Mouse (Mus musculus): ENCODE measurements around the gene Mctp1.
A peak's percentile ranks its signal among the peaks of the same experiment; 100 is the strongest.
"Not testable (repeated sequence)": the region's sequence is repeated elsewhere in the genome, so short reads cannot be mapped to it uniquely, and the experiment has no call there.

The Mctp1 gene

DNA sequence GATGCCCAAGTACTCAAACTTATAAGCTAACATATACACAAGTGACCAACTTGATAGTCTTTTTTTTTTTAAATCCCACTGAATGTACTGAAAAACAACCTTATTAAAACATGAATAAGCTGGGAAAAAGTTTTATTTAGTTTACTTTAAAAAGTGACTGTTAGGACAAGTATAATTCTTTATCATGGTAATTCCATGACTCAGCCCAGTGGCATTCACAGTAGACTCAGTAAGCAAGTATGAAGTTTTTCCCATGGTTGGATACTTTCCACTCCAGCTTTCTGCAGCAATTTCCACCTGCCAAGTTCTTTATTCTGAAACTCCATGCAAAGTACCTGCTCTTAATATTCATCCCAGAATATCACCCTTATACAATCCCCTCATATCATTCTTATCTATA is 97.3 kb downstream of the Mctp1 start:
- DNase-seq (ENCODE audit: low read depth, low spot score), result no peak

DNA sequence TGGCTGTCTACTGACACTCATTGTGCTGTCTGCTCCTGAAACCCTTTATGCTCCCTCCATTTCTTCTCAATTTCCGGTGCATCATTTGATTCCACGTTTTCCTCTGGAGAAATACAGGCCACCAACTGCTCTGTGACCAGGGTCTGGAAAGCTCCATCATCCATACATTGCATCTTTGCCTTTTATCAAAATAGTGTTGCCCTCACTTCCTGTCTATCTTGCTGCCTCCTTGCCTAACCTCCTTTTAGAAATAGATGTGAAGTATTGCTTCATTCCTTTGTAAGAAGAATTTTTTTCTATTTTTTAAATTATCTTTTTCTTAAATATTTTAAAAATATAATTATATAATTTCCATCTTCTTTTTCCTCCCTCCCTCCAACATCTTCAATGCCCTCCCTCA is 98.7 kb downstream of the Mctp1 start:
- DNase-seq (ENCODE audit: low read depth, low spot score), result no peak

DNA sequence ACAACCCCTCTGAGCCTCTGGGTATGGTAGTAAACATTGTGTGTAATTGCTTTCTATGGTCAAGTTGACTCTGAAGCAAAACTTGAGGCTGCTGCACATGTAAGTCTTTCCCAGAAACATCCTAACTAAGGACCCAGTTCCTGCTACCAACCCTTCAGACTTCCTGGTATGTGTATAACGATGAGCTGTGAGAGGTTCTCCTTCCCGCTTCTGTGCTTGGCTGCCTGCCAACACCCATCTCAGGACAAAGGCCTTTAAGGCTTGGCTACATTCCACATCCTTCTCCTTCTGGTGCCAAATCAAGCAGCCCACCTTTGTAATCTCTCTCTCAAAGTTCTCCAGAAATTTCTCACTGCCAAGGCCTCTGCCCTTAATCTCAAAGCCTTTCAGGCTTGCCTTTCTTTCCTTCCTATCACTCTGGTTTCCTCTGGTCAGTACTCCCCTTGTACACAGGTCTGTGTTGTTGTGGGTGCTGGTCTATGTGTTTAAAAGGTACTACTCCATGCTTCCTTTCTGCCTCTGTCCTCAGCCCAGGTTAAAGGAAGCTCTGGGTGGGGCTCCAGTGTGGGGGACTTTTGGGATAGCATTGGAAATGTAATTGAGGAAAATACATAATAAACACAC is 99.9 kb downstream of the Mctp1 start:
- no peak for DNase-seq (ENCODE audit: low read depth, low spot score)

DNA sequence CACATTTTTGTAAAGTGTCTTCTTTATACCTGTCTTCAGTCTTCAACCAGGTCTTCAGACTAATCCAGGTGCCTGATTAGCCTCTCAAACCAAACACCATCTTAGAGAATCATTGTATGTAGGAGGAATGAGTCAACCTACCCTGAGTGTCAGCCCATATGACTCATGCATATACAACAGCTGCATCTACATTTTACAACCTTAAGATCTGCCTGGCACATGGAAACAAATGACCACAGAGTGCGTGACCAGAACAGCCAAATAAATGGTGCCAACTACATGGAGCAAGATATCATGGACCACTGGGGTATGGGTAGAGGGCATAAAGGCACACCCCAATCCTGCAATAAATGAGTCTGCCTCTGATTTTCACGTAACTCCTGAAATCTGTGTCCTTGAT is 131.6 kb downstream of the Mctp1 start:
- DNase-seq (ENCODE audit: low read depth, low spot score), result no peak

DNA sequence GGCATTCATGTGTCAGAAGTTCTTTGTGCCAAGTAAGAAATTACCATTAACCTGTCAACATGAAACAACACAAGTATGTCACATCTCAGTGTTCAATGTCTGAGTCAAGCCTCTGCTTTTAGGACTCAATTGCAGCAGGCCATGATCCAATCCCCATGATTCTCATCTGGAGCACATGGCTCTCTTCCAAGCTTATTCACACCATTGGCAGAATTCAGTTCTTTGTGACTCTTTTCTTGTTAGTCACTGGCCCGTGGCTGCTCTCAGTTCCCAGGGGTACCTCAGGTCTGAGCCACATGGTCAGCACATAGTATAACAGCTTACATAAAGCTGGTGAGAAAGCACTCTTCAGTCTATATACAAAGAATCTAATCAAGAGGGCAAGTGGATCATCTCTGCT is 138.8 kb downstream of the Mctp1 start:
- DNase-seq (ENCODE audit: low read depth, low spot score), result no peak

DNA sequence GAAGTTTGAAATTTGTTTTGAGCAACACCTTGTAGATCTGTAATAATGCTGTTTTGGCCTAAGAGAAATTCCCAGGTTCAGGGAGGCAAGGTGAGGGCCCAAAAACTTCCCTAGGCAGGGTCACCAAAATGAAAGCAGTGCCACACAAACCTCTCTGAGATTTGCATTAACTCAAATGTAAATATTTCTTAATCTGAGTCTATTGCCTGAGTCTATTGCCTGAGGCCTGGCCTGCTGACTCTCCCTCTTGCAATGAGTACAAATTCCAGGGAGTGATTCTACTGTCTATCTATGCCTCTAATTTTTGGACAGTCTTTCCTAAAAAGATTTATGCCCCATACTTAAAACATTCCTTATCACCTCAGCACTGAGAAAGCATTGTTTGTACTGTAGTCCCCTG is 143.0 kb downstream of the Mctp1 start:
- no peak for DNase-seq (ENCODE audit: low read depth, low spot score)

DNA sequence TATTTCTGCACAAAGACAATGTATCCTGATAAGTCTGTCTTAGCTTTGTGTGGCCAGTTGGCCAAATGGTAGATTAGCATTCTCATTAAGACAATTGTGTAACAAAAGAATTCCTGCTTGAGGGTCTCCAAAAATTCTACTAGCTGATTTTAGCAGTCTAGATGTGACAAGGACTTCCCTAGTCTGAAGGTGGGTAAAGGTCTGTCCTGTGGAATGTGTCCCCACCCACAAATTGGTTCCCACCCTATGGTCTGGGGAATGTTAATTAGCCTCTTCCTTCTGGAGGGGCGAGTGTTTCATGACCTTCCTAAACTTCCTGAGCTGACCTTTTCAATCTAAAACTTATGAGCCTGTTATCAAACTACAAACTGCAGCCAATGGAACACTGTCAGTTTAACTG is 143.4 kb downstream of the Mctp1 start:
- DNase-seq (ENCODE audit: low read depth, low spot score), result no peak

DNA sequence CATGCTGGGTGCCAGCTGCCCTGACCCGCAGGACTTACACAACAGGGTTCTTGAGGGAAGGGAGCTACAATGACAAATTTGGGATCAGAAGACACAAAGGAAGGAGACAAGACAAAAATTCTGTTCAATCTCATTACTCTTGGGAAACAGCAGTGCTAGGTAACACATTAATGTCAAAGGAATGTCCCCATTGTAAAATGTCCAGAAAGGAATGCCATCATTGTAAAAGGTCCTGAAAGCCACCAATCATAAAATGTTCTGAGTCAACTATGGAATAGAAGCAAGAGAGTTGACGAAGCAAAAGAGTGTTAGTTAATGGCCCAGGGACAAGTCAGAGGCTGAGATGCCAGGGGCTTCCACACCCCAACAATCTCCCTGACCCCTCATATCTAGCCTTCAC is 145.6 kb downstream of the Mctp1 start:
- DNase-seq (ENCODE audit: low read depth, low spot score), result no peak

DNA sequence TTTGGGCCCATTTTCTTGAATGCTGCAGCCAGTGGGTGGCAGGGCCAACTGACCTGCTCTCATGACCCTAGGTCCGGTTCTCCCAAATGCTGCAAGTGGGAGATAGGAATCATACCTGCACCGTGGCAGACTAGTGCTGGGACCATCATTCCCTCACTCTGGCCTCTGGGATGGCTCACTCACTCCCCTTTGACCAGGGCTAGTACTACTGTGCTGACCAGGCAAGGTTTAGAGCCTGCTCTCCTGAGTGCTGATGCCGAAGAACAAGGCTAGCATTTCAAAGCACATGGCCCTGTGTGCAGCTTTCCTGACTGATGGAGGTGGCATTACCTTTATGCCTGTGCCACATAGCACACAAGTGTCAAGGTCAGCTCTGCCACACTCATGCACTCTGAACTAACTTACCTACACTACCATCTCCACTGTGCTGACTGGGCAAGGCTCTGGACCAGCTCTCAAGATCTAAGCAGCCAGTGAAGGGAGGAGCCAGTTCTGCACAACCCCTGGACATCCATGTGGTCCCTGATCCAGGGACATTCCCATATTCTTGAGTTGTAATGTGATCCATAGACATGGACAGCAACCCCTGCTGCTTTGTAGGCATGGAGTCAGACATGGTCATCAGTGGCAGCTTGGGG is 146.7 kb downstream of the Mctp1 start:
- no peak for DNase-seq (ENCODE audit: low read depth, low spot score)

DNA sequence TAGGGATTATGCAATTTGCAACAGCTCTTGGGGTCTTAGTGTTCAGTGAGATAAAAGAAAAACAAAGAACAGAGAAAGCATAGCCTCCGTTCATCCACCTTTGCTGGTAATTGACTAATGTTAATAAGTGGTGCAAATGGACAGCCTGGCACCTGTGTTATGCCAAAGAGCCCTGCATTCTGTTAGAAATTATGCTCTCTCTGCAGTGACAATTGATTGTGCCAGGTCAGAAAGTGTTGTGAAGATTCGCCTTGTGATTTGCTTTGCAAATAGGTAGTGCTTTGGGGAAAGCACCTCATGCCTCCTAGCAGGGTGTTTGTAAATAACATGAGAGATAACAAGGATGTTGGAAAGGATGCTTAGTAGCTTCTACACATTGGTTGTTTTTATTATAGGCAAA is 163.5 kb downstream of the Mctp1 start:
- no peak for DNase-seq (ENCODE audit: low read depth, low spot score)

DNA sequence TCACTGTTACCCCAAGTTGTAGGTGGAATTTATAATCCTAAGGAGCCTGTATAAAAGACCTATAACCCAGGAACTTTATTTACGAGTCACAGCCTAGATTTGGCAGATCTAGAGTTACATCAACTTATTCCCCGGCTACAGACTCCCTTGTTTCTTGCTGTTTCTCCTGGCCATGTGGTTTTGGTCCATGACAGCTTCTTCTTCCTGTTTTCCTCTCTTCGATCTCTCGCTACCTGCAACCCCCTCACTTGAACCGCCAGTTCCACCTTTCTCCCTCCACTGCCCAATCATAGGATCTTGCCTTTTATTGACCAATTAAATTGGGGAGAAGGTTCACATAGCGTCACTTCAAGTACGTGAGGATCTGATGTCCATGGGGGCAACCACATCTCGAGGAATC is 176.6 kb downstream of the Mctp1 start:
- DNase-seq (ENCODE audit: low read depth, low spot score), result no peak

DNA sequence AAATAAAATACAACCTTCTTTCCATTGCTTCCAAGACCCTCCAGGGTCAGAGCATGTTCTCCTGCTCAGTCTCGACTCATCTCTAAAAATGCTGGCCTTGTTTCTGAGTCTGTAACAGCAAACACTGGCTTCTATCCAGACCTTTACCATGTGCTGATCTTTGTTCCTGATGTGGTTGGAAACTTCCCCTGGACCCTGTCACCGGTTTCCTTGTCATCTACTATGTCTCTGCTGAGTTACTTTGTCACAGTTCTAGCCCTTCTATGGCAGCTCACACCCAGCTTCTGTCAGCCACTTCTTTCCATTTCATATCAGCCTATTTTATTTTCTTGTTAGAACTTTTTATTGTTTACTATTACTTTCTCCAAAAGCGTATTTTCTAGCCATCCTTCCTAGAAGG is 177.3 kb downstream of the Mctp1 start:
- DNase-seq (ENCODE audit: low read depth, low spot score), result no peak

DNA sequence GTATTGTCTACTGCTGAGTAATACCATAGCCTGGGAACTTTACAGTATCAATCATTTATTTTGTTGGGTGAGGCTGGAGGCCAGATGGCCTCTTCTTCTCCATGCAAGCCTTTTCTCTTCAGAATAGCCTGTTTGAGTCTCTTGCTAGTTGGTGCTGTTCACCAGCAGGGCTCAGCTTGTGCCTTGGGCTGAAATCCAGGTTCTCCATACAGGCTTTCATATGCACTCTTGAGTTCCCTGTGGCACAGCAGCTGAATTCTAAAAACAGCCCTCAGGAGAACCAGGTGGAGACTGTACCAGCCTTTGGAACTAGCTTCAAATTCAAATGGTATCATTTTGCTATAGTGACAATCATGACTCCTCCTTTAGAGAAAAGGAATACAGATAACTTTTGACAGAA is 179.7 kb downstream of the Mctp1 start:
- no peak for DNase-seq (ENCODE audit: low read depth, low spot score)

DNA sequence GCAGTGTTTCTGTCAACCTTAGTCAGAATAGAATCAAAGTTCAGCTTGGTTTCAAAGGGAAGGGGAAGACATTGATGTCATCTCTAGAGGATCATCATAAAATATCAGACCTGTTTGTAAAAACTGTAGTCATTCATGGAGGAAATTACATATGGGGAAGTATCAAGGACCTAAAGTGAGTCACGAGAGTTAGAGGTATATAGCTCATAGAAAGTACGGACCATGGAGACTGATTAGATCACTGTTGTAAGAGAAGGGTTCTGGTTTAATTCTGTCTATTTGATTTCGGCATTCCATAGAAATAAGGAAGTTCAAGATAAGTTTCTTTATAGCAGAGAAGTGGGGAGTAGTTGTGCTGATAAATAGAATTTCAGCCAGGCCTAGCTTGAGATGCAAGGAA is 181.7 kb downstream of the Mctp1 start:
- DNase-seq (ENCODE audit: low read depth, low spot score), result no peak

DNA sequence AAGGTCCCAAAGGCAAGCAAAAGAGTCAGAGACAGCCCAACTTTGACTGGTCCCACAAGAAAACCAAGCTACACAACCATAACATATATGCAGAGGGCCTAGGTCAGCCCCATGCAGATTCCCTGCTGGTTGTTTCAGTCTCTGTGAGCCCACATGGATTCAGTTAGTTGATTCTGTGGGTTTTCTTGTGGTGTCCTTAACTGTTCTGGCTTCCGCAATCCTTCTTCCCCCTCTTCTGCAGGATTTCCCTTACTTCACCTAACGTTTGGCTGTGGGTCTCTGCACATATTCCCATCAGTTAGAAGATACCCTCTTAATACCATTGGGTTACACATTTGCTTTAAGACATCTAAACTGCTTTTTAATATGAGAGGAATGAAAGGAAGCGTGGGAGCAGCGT is 183.1 kb downstream of the Mctp1 start:
- no peak for DNase-seq (ENCODE audit: low read depth, low spot score)

DNA sequence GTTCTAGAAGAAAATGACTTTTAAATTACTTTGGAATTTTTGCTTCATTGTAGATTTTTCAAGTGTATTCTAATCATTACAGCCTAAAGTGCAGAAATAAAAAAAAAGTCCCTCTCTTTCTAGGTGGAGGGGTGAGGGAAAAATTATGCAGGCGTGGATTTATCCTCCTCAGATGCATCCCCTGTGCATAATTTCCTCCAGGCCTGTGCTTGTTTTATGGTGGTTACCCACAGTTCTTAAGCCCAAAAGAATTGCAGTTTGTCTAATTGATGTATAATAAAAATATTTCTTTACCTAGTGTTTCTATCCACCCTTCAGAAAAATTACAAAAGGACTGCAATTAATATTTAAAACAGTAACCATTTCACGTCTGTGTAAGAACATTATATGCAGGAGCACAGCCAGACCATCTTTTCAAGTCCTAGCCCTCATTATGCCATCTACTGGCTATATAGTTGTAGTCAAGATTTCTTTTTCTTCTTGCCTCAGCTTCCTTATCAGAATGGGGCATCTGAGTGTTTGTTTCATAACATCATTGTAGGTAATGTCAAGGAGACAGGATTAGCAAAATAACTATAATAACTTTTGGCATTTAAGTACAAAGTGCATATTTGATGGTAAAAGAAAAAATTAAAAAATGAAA is 184.4 kb downstream of the Mctp1 start:
- no peak for DNase-seq (ENCODE audit: low read depth, low spot score)

DNA sequence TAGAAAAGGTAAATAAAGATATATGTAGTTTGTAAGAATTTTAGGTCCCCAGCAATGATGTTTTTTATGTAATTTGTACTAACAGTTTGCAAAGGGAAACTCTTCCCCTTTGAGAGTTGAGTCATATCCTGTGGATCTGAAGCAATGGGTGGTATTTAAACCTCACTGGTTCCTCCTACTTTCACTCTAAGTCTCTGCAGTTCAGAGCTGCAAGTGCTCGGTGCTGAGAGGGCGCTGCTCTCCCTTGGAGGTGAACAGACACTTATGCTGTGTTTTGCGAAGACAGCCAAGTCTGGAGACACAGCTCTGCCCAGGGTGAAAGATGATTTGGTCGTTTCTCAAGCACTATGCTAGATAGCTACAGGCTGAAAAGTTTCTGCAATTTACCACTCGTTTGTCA is 195.1 kb downstream of the Mctp1 start:
- DNase-seq (ENCODE audit: low read depth, low spot score), result peak; percentile 76

DNA sequence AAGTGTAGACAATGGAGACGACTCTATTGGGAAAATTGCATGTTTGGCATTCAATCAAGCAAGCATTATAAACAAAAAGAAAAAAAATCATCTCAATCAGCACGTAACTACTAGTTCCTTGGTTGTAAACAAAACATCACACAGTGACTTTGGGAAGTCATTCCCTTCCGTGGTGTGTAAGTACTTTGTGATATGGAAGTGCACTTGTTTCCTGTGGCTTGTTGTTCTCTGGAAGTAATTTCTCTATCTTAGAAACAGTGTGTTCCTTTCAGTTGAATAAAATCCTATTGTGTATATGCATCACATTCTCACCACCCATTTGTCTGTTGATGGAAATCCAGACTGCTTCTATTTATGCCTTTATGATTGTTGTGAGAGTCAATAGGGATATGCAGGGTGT is 201.1 kb downstream of the Mctp1 start:
- no peak for DNase-seq (ENCODE audit: low read depth, low spot score)

DNA sequence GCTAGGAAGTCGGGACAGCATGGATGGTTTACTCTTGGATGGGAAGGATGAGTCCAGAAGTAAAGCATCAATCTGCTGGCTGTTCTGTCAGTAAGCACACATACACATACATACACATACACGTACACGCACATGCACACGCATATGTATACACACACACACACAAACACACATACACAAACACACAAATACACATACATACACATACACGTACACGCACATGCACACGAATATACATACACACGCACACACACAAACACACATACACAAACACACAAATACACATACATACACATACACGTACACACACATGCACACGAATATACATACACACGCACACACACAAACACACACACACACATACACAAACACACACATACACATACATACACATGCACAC is 206.4 kb downstream of the Mctp1 start:
- DNase-seq (ENCODE audit: low read depth, low spot score), result not testable (repeated sequence)

DNA sequence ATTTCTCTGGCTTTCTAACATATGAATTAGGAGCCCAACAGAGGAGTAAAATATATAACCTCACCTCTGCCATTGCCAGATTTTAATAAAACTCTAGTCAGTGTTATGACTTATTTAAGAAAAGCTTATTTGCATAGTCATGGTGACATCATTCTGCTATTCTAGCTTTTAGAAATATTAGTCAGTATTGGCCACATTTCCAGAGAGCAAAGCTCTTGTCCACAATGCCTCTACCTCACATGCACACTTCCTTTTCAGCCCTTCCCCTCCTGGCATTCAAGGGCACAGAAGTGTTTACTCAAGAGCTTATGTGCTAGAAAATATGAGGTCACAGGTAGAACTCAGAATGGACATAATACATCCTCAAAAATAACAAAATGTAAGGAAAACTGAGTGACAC is 206.9 kb downstream of the Mctp1 start:
- no peak for DNase-seq (ENCODE audit: low read depth, low spot score)

DNA sequence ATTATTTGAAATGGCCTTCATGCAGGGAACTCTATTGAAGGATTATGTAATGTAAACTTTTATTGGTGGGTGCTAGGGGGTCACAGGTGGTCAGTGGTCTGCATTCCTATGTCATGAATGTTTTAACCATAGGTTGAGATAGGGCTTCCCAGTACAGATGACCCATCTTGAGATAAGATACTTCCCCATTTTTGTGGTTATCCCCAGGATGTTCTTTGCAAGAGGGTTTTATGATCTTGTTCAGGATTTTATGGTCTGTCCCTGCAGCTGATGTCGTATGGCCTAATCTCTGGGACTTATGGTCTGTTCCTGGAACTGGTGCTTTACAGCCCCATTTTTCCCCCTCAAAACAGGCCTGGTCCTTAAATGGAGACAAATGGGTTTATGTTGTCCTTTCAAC is 207.4 kb downstream of the Mctp1 start:
- no peak for DNase-seq (ENCODE audit: low read depth, low spot score)

DNA sequence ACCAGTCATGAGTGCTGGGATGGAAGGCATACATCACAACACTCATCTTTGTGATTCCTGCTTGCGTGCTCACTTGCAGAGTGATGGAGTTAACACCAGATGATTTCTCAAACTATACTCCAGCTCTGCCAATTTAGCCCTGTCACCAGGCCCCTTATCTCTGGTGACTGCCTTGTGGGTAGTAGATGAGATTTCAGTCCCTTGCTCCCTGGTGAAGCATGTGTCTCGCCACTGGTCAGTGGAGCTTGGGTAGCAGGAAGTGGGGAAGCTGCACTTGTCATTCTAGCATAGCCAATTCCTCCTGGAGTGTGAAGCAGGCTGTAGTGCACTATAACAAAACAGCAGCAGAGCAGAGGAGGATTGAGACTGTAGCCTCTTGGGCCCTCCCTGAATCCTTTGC is 208.6 kb downstream of the Mctp1 start:
- no peak for DNase-seq (ENCODE audit: low read depth, low spot score)

DNA sequence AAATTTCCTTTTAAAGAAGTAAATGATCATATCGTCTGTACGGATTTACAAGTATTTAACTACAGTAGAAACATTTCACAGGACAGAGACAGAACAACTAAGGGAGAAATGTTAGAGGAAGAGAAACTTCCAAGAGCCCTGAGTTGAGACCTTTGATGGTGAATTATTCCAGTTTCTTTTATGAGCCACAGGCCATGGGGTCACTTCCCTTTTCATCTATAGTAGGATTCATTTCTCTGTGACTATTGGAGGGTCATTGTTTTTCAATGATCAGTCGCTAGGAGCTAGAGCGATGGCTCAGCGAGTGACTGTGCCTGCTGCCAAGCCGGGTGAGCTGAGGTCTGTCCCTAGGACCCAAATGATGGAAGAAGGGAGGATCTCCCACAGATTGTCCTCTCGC is 212.7 kb downstream of the Mctp1 start:
- DNase-seq (ENCODE audit: low read depth, low spot score), result no peak

DNA sequence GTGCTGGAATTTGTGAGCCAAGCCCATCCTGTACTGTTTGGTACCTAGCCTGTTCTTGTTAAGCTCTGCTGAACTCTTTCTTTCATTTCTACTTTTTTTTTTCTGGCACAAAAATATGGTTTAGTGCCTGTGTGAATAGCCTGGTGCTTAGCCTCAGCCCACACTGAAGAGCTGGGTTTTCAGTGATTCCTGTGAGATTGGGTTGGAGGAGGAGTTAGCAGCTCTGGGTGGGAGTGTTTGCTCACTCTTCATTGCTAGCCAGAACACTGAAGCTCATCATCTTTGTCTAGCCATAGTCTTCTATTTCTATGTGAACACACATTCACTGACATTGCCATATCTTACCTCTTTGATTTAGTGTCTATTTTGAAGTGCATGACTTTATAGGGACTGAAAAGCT is 225.1 kb downstream of the Mctp1 start:
- no peak for DNase-seq (ENCODE audit: low read depth, low spot score)

Data from CD4-positive, CD25-positive, alpha-beta regulatory T cell, adult 2 months (primary cell).